Mouse (Mus musculus): ENCODE data around the gene Hoxb4. TPM values are rescaled to one million over a fixed set of nuclear protein-coding genes. Genes with fewer than 3 reads are reported as not detected.

Hoxb4 gene
- polyA plus RNA-seq, 1 experiment from 2014 or later: 3.3 TPM

- Histone ChIP-seq H3K4me1 (ENCODE audit: control insufficient read depth, insufficient read depth, low read depth, low read length) (no peaks in the 10 kb centered on the region), H3K4me2 (ENCODE audit: low read length) (peak overlapping the region; percentile 62), H3K9ac (ENCODE audit: low read depth, low read length) (peak overlapping the region; percentile 29; the same call in 1 of the 2 replicates), H3K9me3 (ENCODE audit: control insufficient read depth, low read length) (no peaks in the 10 kb centered on the region), H3K4me3 (ENCODE audit: low read length) (peak overlapping the region; percentile 23), H3K36me3 (ENCODE audit: control insufficient read depth, insufficient read depth, low read length) (no peaks in the 10 kb centered on the region), H3K27ac (ENCODE audit: low read depth, low read length) (peak overlapping the region; percentile 74), H3K27me3 (replicated peaks; ENCODE audit: control insufficient read depth, insufficient read depth, low read length) (peaks cover 18% of the 10 kb centered on the region)
- no peak for ATAC-seq
- WGBS: 2% methylated on average over 8 of the region's 8 CpGs
Measured at GRCm38 (mm10) chr11:96324965-96325364, 6.9 kb downstream of the Hoxb4 start.

GRCm38 (mm10) chr11:96325747-96326212, 7.7 kb downstream of the Hoxb4 start:
- H3K4me1 ChIP-seq (ENCODE audit: control insufficient read depth, insufficient read depth, low read depth, low read length): no peaks in the 10 kb centered on the region
- 3% methylated on average over 22 of the region's 22 CpGs for WGBS
- peaks cover 22% of the 10 kb centered on the region for H3K27me3 ChIP-seq (replicated peaks; ENCODE audit: control insufficient read depth, insufficient read depth, low read length)
- H3K9me3 ChIP-seq (ENCODE audit: control insufficient read depth, low read length): no peaks in the 10 kb centered on the region
- H3K4me2 ChIP-seq (ENCODE audit: low read length): peak overlapping the region; percentile 62
- H3K27ac ChIP-seq (ENCODE audit: low read depth, low read length): peak overlapping the region; percentile 74
- ATAC-seq: no peak
- H3K9ac ChIP-seq (ENCODE audit: low read depth, low read length): peak overlapping the region; percentile 29
- H3K36me3 ChIP-seq (ENCODE audit: control insufficient read depth, insufficient read depth, low read length): no peaks in the 10 kb centered on the region
- peak overlapping the region; percentile 23 for H3K4me3 ChIP-seq (ENCODE audit: low read length)

- WGBS: under 1% methylated on average over 12 of the region's 12 CpGs
- Histone ChIP-seq H3K4me1 (ENCODE audit: control insufficient read depth, insufficient read depth, low read depth, low read length) (no peaks in the 10 kb centered on the region), H3K9ac (ENCODE audit: low read depth, low read length) (peak overlapping the region; percentile 60), H3K4me2 (ENCODE audit: low read length) (peak overlapping the region; percentile 62), H3K36me3 (ENCODE audit: control insufficient read depth, insufficient read depth, low read length) (no peaks in the 10 kb centered on the region), H3K9me3 (ENCODE audit: control insufficient read depth, low read length) (no peaks in the 10 kb centered on the region), H3K27ac (ENCODE audit: low read depth, low read length) (peak overlapping the region; percentile 74), H3K27me3 (replicated peaks; ENCODE audit: control insufficient read depth, insufficient read depth, low read length) (peaks cover 19% of the 10 kb centered on the region), H3K4me3 (ENCODE audit: low read length) (peak overlapping the region; percentile 23)
- no peak for ATAC-seq
Measured at GRCm38 (mm10) chr11:96326705-96327104, 8.6 kb downstream of the Hoxb4 start.

- Histone ChIP-seq H3K27ac (ENCODE audit: low read depth, low read length) (peak overlapping the region; percentile 74), H3K4me2 (ENCODE audit: low read length) (peak overlapping the region; percentile 62), H3K9ac (ENCODE audit: low read depth, low read length) (peak overlapping the region; percentile 60), H3K36me3 (ENCODE audit: control insufficient read depth, insufficient read depth, low read length) (no peaks in the 10 kb centered on the region), H3K4me1 (ENCODE audit: control insufficient read depth, insufficient read depth, low read depth, low read length) (no peaks in the 10 kb centered on the region), H3K9me3 (ENCODE audit: control insufficient read depth, low read length) (no peaks in the 10 kb centered on the region), H3K27me3 (replicated peaks; ENCODE audit: control insufficient read depth, insufficient read depth, low read length) (peaks cover 22% of the 10 kb centered on the region), H3K4me3 (ENCODE audit: low read length) (peak overlapping the region; percentile 38)
- under 1% methylated on average over 7 of the region's 7 CpGs for WGBS
- no peak for ATAC-seq
Measured at GRCm38 (mm10) chr11:96327122-96327521, 9.1 kb downstream of the Hoxb4 start.

DNA sequence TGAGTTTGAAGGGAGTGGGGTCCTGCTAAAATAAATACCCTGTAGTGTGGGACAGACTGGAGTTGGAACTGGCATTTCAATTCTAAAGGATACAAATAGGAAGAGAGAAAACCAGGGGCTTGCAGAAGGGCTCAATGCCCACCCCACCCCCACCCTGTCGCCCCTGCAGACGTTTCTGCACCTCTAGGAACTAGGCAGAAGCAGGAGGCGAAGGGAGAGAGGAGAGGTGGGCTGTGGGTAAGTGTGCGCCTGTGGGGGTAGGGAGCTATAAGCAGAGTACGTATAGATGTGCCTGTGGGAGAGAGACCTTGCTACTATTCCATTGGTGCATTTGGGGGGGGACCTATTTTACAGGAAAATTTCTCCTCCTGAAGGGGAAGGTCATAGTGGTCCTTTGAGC, 9.7 kb downstream of the Hoxb4 start:
- H3K27ac ChIP-seq (ENCODE audit: low read depth, low read length): peak overlapping the region; percentile 74
- H3K9me3 ChIP-seq (ENCODE audit: control insufficient read depth, low read length): no peaks in the 10 kb centered on the region
- H3K4me1 ChIP-seq (ENCODE audit: control insufficient read depth, insufficient read depth, low read depth, low read length): no peaks in the 10 kb centered on the region
- ATAC-seq: peak; percentile 45; the same call in 1 of the 2 replicates
- WGBS: 7% methylated on average over 5 of the region's 5 CpGs
- peak overlapping the region; percentile 60 for H3K9ac ChIP-seq (ENCODE audit: low read depth, low read length)
- no peaks in the 10 kb centered on the region for H3K36me3 ChIP-seq (ENCODE audit: control insufficient read depth, insufficient read depth, low read length)
- peaks cover 22% of the 10 kb centered on the region for H3K27me3 ChIP-seq (replicated peaks; ENCODE audit: control insufficient read depth, insufficient read depth, low read length)
- H3K4me2 ChIP-seq (ENCODE audit: low read length): peak overlapping the region; percentile 62
- H3K4me3 ChIP-seq (ENCODE audit: low read length): peak overlapping the region; percentile 38

- no peak for ATAC-seq
- H3K36me3 ChIP-seq (ENCODE audit: control insufficient read depth, insufficient read depth, low read length): no peaks in the 10 kb centered on the region
- H3K27me3 ChIP-seq (replicated peaks; ENCODE audit: control insufficient read depth, insufficient read depth, low read length): peaks cover 23% of the 10 kb centered on the region
- H3K4me3 ChIP-seq (ENCODE audit: low read length): peak overlapping the region; percentile 38
- H3K9ac ChIP-seq (ENCODE audit: low read depth, low read length): peak overlapping the region; percentile 60
- H3K27ac ChIP-seq (ENCODE audit: low read depth, low read length): peak overlapping the region; percentile 74
- H3K9me3 ChIP-seq (ENCODE audit: control insufficient read depth, low read length): no peaks in the 10 kb centered on the region
- peak overlapping the region; percentile 62 for H3K4me2 ChIP-seq (ENCODE audit: low read length)
- H3K4me1 ChIP-seq (ENCODE audit: control insufficient read depth, insufficient read depth, low read depth, low read length): no peaks in the 10 kb centered on the region
- WGBS: 8% methylated on average over 8 of the region's 8 CpGs
Measured at GRCm38 (mm10) chr11:96328605-96329004, 10.5 kb downstream of the Hoxb4 start.

- H3K9ac ChIP-seq (ENCODE audit: low read depth, low read length): peak overlapping the region; percentile 70
- WGBS: under 1% methylated on average over 8 of the region's 8 CpGs
- H3K4me1 ChIP-seq (ENCODE audit: control insufficient read depth, insufficient read depth, low read depth, low read length): peaks cover 5% of the 10 kb centered on the region; the same call in 1 of the 2 replicates
- peak overlapping the region; percentile 62 for H3K4me2 ChIP-seq (ENCODE audit: low read length)
- peak overlapping the region; percentile 42 for H3K4me3 ChIP-seq (ENCODE audit: low read length)
- ATAC-seq: no peak
- peaks cover 44% of the 10 kb centered on the region for H3K27me3 ChIP-seq (replicated peaks; ENCODE audit: control insufficient read depth, insufficient read depth, low read length)
- no peaks in the 10 kb centered on the region for H3K36me3 ChIP-seq (ENCODE audit: control insufficient read depth, insufficient read depth, low read length)
- peak overlapping the region; percentile 91 for H3K27ac ChIP-seq (ENCODE audit: low read depth, low read length)
- H3K9me3 ChIP-seq (ENCODE audit: control insufficient read depth, low read length): no peaks in the 10 kb centered on the region
Measured at GRCm38 (mm10) chr11:96332105-96332504, 14.0 kb downstream of the Hoxb4 start.

DNA sequence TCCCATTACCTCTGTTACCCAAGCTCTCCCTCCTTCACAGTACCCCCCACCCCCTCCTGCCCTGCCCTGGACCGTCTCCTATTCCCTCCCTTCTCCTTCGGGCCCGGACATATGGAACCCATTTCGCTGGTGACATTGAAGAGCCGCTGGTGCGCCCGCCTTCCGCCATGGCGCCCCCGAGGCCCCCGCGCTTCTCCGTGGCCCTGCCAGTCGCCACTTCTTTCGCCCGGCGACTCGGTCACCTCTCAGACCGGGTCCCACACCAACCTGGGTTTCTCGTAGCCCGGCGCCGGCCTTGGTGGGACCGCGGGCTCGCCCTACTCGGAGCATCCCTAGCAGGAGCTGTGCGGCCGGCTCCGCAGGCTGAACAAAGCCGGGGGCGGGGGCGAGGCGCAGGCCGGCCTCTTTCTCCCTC, 14.6 kb downstream of the Hoxb4 start:
- Histone ChIP-seq H3K9ac (ENCODE audit: low read depth, low read length) (peak overlapping the region; percentile 70), H3K36me3 (ENCODE audit: control insufficient read depth, insufficient read depth, low read length) (no peaks in the 10 kb centered on the region), H3K4me2 (ENCODE audit: low read length) (peak overlapping the region; percentile 62), H3K4me3 (ENCODE audit: low read length) (peak overlapping the region; percentile 42), H3K27ac (ENCODE audit: low read depth, low read length) (peak overlapping the region; percentile 91), H3K4me1 (ENCODE audit: control insufficient read depth, insufficient read depth, low read depth, low read length) (peaks cover 5% of the 10 kb centered on the region; the same call in 1 of the 2 replicates), H3K27me3 (replicated peaks; ENCODE audit: control insufficient read depth, insufficient read depth, low read length) (peaks cover 41% of the 10 kb centered on the region), H3K9me3 (ENCODE audit: control insufficient read depth, low read length) (no peaks in the 10 kb centered on the region)
- no peak for ATAC-seq
- WGBS: under 1% methylated on average over 31 of the region's 35 CpGs

DNA sequence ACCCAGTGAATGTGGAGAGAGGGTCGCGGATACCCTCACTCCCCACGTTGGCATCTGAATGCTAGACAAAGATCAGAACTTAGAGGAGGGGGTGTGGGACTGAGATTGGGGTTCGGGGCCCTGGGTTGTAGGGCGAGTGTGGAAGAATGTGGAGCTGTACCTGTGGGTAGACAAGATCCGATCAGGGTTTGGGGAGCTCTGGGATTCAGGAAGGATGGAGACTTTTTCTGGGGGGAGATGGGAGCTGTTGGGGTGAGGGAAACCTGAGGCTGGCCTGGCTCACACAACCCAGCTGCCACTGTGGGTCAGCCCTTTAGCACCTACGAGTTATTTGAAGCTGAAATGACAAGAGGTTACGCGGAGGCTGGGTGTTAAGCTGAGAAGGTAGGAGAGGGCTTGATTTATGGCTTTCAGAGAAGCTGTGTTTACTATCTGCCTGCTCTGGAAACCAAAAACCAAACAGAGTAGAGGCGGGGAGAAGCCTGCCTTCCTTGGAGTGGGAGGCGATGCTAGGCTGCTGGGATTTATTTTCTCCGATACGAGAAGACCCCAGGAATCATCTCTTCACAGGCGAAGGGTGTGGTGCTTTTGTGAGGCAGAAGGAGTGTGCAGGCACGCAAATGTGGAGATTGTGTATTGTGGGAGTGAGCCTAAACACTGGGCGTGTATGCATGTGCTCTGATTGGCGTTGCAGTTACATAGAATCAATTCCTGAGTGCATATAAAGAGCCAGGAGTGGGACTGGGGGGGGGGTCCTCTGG, 15.4 kb downstream of the Hoxb4 start:
- peak overlapping the region; percentile 91 for H3K27ac ChIP-seq (ENCODE audit: low read depth, low read length)
- no peak for ATAC-seq
- peaks cover 6% of the 10 kb centered on the region; the same call in 1 of the 2 replicates for H3K4me1 ChIP-seq (ENCODE audit: control insufficient read depth, insufficient read depth, low read depth, low read length)
- no peaks in the 10 kb centered on the region for H3K9me3 ChIP-seq (ENCODE audit: control insufficient read depth, low read length)
- H3K27me3 ChIP-seq (replicated peaks; ENCODE audit: control insufficient read depth, insufficient read depth, low read length): peaks cover 40% of the 10 kb centered on the region
- peak overlapping the region; percentile 42 for H3K4me3 ChIP-seq (ENCODE audit: low read length)
- peak overlapping the region; percentile 70 for H3K9ac ChIP-seq (ENCODE audit: low read depth, low read length)
- H3K36me3 ChIP-seq (ENCODE audit: control insufficient read depth, insufficient read depth, low read length): no peaks in the 10 kb centered on the region
- H3K4me2 ChIP-seq (ENCODE audit: low read length): peak overlapping the region; percentile 62
- 4% methylated on average over 17 of the region's 17 CpGs for WGBS
